Mouse (Mus musculus): ENCODE results near the gene Gm5460.

DNA sequence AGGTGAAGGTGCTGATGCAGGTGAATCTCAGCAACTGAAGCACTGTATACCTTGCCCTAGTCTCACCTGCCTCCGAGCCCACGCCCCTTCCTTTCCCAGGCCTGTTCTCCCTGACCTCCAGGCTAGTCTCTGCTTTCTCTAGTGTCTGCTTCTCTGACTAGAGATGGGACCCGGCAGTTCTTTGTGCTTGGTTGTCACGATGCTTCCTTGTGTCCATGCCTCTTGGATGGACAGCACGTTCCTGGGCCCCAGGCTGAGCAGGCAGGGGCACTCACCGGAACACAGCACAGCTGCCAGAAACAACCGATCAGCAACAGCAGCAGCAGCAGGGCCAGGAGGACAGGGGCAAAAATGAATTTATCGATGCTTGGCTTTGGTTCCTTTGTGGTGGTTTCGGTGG lies 23.5 kb upstream of the Gm5460 start:
- no peak for TF ChIP-seq CTCF (IDR thresholded peaks at IDR 0.05; ENCODE audit: low read depth)
- no peak for TF ChIP-seq EP300 (optimal IDR thresholded peaks at IDR 0.05)
